Mouse (Mus musculus): Measurements from ENCODE around the gene Snrnp70. TPM values are rescaled to one million over a fixed set of nuclear protein-coding genes. Genes with fewer than 3 reads are reported as not detected.

Snrnp70 gene
- polyA plus RNA-seq, 1 experiment from 2014 or later: 81.3 TPM

- H3K9ac ChIP-seq (ENCODE audit: low read depth, low read length): no peak overlapping the region
Measured at GRCm38 (mm10) chr7:45338161-45338911, 57.2 kb downstream of the Snrnp70 start.

GRCm38 (mm10) chr7:45337469-45337868 is 58.1 kb downstream of the Snrnp70 start:
- Histone ChIP-seq H3K4me1 (replicated peaks; ENCODE audit: control insufficient read depth, insufficient read depth, low read length) (peaks cover 20% of the 10 kb centered on the region), H3K27ac (ENCODE audit: low read depth, low read length) (no peak overlapping the region)
- 39% methylated on average over 4 of the region's 4 CpGs for WGBS

More at GRCm38 (mm10) chr7:45338161-45338911, 57.2 kb downstream of the Snrnp70 start:
- H3K4me3 ChIP-seq (ENCODE audit: low read depth, low read length): no peak overlapping the region; the same call in 1 of the 2 replicates
- 4% methylated on average over 14 of the region's 14 CpGs for WGBS
- no peak for ATAC-seq
- no peaks in the 10 kb centered on the region for H3K9me3 ChIP-seq (ENCODE audit: control insufficient read depth)
- peaks cover 20% of the 10 kb centered on the region for H3K4me1 ChIP-seq (replicated peaks; ENCODE audit: control insufficient read depth, insufficient read depth, low read length)
- H3K27me3 ChIP-seq (replicated peaks; ENCODE audit: control insufficient read depth, insufficient read depth, low read length): no peaks in the 10 kb centered on the region
- no peaks in the 10 kb centered on the region for H3K36me3 ChIP-seq (ENCODE audit: control insufficient read depth, insufficient read depth)
- H3K27ac ChIP-seq (ENCODE audit: low read depth, low read length): no peak overlapping the region; the same call in 1 of the 2 replicates
- peak overlapping the region; percentile 91 for H3K4me2 ChIP-seq (replicated peaks; ENCODE audit: low read depth)
- TF ChIP-seq CTCF (IDR thresholded peaks at IDR 0.05; ENCODE audit: low read depth): 0 out of 2 replicates have a peak, but pooled peaks have one; percentile 4

GRCm38 (mm10) chr7:45336319-45336718 is 59.2 kb downstream of the Snrnp70 start:
- Histone ChIP-seq H3K36me3 (ENCODE audit: control insufficient read depth, insufficient read depth) (no peaks in the 10 kb centered on the region), H3K4me3 (ENCODE audit: low read depth, low read length) (no peak overlapping the region), H3K9ac (ENCODE audit: low read depth, low read length) (no peak overlapping the region), H3K4me2 (replicated peaks; ENCODE audit: low read depth) (no peak overlapping the region), H3K27me3 (replicated peaks; ENCODE audit: control insufficient read depth, insufficient read depth, low read length) (no peaks in the 10 kb centered on the region), H3K4me1 (replicated peaks; ENCODE audit: control insufficient read depth, insufficient read depth, low read length) (peaks cover 19% of the 10 kb centered on the region), H3K9me3 (ENCODE audit: control insufficient read depth) (no peaks in the 10 kb centered on the region), H3K27ac (ENCODE audit: low read depth, low read length) (no peak overlapping the region)
- no peak for TF ChIP-seq CTCF (IDR thresholded peaks at IDR 0.05; ENCODE audit: low read depth)
- WGBS: 89% methylated on average over 4 of the region's 4 CpGs
- ATAC-seq: no peak

More at GRCm38 (mm10) chr7:45337469-45337868, 58.1 kb downstream of the Snrnp70 start:
- no peaks in the 10 kb centered on the region for H3K27me3 ChIP-seq (replicated peaks; ENCODE audit: control insufficient read depth, insufficient read depth, low read length)
- H3K36me3 ChIP-seq (ENCODE audit: control insufficient read depth, insufficient read depth): no peaks in the 10 kb centered on the region
- TF ChIP-seq CTCF (IDR thresholded peaks at IDR 0.05; ENCODE audit: low read depth): no peak
- no peak overlapping the region for H3K4me3 ChIP-seq (ENCODE audit: low read depth, low read length)
- no peak for ATAC-seq
- no peaks in the 10 kb centered on the region for H3K9me3 ChIP-seq (ENCODE audit: control insufficient read depth)
- H3K9ac ChIP-seq (ENCODE audit: low read depth, low read length): no peak overlapping the region
- peak overlapping the region; percentile 91 for H3K4me2 ChIP-seq (replicated peaks; ENCODE audit: low read depth)

DNA sequence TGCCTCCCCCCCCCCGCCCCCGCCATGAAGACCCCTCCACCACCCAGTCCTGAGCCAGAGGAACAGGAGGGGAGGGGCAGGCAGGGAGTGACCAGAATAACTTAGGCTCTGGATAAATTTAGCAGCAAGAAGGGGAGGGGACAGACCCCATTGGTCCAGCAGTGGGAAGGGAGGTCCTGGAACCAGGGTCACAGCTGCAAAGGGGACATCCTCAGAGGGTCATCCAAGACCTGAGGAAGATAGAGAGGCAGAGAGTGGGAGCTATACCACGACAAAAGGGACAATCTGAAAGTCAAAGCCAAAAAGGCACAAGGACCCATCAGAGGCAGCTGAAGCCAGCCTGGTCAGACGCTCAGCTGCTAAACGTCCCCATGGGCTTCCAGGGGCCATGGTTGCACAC is 60.5 kb downstream of the Snrnp70 start, which contains the start of gene Hrc:
TSS of gene Hrc (plus strand) at position 235 of the 400 bp plus-strand sequence.
- Histone ChIP-seq H3K4me2 (replicated peaks; ENCODE audit: low read depth) (peak within 1 kb of the TSS; percentile 79), H3K9ac (ENCODE audit: low read depth, low read length) (no peak within 1 kb of the TSS), H3K36me3 (ENCODE audit: control insufficient read depth, insufficient read depth) (peaks cover 7% of the 10 kb centered on the region; the same call in 1 of the 2 replicates), H3K27me3 (replicated peaks; ENCODE audit: control insufficient read depth, insufficient read depth, low read length) (no peaks in the 10 kb centered on the region), H3K9me3 (ENCODE audit: control insufficient read depth) (no peaks in the 10 kb centered on the region), H3K4me1 (replicated peaks; ENCODE audit: control insufficient read depth, insufficient read depth, low read length) (peaks cover 23% of the 10 kb centered on the region), H3K27ac (ENCODE audit: low read depth, low read length) (no peak within 1 kb of the TSS; the same call in 1 of the 2 replicates), H3K4me3 (ENCODE audit: low read depth, low read length) (no peak within 1 kb of the TSS)
- TF ChIP-seq CTCF (IDR thresholded peaks at IDR 0.05; ENCODE audit: low read depth): no peak
- no peak for ATAC-seq
- WGBS: 42% methylated on average over 5 of the region's 5 CpGs

DNA sequence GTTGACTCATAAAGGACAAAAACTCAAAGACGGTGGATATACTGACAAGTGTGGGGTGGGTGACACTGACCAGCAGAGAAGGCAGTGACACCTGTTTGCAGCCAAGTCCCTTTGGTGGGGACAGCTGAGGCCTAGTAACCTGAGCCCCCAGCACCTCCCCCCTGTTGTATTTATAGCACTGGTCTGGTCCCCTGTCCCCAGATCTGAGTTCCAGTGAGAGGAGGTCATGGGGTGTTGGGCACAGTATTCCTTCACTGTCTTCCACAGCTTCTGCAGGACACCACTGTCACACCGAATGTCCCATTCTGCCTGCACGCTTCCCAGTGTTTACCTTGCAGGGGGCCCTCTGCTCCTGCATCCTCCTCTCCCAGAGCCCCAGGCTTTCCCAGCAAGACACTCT is 60.9 kb downstream of the Snrnp70 start:
- ATAC-seq: no peak
- no peak for TF ChIP-seq CTCF (IDR thresholded peaks at IDR 0.05; ENCODE audit: low read depth)
- Histone ChIP-seq H3K36me3 (ENCODE audit: control insufficient read depth, insufficient read depth) (peaks cover 8% of the 10 kb centered on the region; the same call in 1 of the 2 replicates), H3K9me3 (ENCODE audit: control insufficient read depth) (no peaks in the 10 kb centered on the region), H3K4me2 (replicated peaks; ENCODE audit: low read depth) (peak overlapping the region; percentile 17; the same call in 1 of the 2 replicates), H3K9ac (ENCODE audit: low read depth, low read length) (no peak overlapping the region), H3K4me3 (ENCODE audit: low read depth, low read length) (no peak overlapping the region), H3K4me1 (replicated peaks; ENCODE audit: control insufficient read depth, insufficient read depth, low read length) (peaks cover 23% of the 10 kb centered on the region), H3K27ac (ENCODE audit: low read depth, low read length) (no peak overlapping the region), H3K27me3 (replicated peaks; ENCODE audit: control insufficient read depth, insufficient read depth, low read length) (no peaks in the 10 kb centered on the region)
- WGBS: 22% methylated on average over 3 of the region's 3 CpGs

DNA sequence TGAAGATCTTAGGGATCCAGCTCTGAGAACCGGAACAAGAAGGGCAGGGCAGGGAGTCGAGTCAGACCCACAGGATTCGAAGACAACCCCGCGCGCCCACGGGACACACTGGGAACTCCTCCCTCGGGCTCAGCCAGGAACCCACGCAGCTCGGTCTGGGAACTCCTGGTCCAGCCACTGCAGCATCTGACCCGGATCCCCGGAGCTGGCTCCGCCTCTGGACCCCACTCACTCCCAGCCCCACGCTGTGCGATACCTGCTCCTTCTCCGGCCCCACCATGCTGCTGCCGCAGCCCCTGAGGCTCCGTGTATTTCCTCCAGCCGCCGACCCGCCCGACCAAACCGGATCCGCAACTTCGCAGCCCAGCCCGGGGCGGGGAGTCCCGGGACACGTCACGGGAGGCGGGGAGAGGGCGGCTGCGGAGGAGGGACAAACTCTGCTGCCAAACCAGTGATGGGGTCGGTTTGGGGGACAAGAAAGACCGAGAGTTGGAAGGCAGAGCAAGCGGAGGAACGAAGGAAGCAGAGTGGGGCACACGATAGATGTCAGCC is 62.0 kb downstream of the Snrnp70 start, which contains the start of gene Trpm4:
TSS of gene Trpm4 (minus strand) at position 350 of the 552 bp plus-strand sequence.
- peaks cover 19% of the 10 kb centered on the region for H3K4me1 ChIP-seq (replicated peaks; ENCODE audit: control insufficient read depth, insufficient read depth, low read length)
- peak within 1 kb of the TSS; percentile 79 for H3K4me2 ChIP-seq (replicated peaks; ENCODE audit: low read depth)
- peaks cover 8% of the 10 kb centered on the region; the same call in 1 of the 2 replicates for H3K36me3 ChIP-seq (ENCODE audit: control insufficient read depth, insufficient read depth)
- peak within 1 kb of the TSS; percentile 71 for H3K9ac ChIP-seq (ENCODE audit: low read depth, low read length)
- no peaks in the 10 kb centered on the region for H3K27me3 ChIP-seq (replicated peaks; ENCODE audit: control insufficient read depth, insufficient read depth, low read length)
- TF ChIP-seq CTCF (IDR thresholded peaks at IDR 0.05; ENCODE audit: low read depth): no peak
- peak within 1 kb of the TSS; percentile 91 for H3K27ac ChIP-seq (ENCODE audit: low read depth, low read length)
- WGBS: under 1% methylated on average over 38 of the region's 38 CpGs
- H3K9me3 ChIP-seq (ENCODE audit: control insufficient read depth): no peaks in the 10 kb centered on the region
- peak within 1 kb of the TSS; percentile 73 for H3K4me3 ChIP-seq (ENCODE audit: low read depth, low read length)
- peak; percentile 68 for ATAC-seq
